Mouse (Mus musculus) embryonic fibroblast, embryonic 13.5 days (primary cell): ENCODE measurements around the gene Adam19.

ENCODE experiments used
- CTCF ChIP-seq: IDR thresholded peaks from 2 replicates; pipeline ENCODE4 v1.5.1; 2011; ENCODE audit warnings: mild to moderate bottlenecking, control low read depth, low read length, moderate library complexity, borderline replicate concordance; ENCODE audit not compliant: insufficient read depth
- POLR2A ChIP-seq: IDR thresholded peaks from 2 replicates; pipeline ENCODE4 v1.6.1; 2011; ENCODE audit warnings: low read depth, mild to moderate bottlenecking, control low read depth, low read length, moderate library complexity

DNA sequence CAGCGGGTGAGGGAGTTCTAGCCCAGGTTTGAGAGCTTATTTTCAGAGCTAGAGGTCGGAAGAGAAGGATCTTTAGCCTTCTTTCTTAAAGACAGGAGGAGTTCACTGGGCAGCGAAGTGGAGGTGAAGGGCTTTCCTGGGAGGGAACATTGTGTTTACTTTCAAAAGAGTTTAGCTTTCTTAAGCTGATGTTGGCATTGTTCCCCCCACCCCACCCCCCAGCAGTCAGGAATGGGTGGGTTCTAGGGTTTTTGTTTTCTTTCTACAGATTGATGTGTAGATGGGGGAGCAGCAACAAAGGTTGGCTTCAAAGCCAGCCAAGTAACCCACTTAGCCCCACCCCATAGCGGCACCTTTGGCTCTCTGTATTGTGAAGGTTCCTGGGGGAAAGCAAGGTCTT is 59.2 kb downstream of the Adam19 start:
- TF ChIP-seq CTCF (no peak), POLR2A (no peak)
